Mouse (Mus musculus) cerebral cortex, adult 2 months (tissue): ENCODE measurements around the gene 1700019D03Rik.

Source experiments
- WGBS: fragments of 180-500 bp; shearing (Covaris S2); methylation state at CpG from one replicate; pipeline ENCODE4 v1.1.7; 2018; 5-methylcytosine and 5-hydroxymethylcytosine counted together

Gene 1700019D03Rik

GRCm38 (mm10) chr1:52953548-52953947 is 66.4 kb downstream of the 1700019D03Rik start:
- WGBS: 32% methylated on average over 4 of the region's 4 CpGs

GRCm38 (mm10) chr1:52952551-52953397 is 67.2 kb downstream of the 1700019D03Rik start:
- 1% methylated on average over 47 of the region's 47 CpGs for WGBS

GRCm38 (mm10) chr1:52952143-52952542 is 67.8 kb downstream of the 1700019D03Rik start:
- WGBS: 0% methylated on average over 5 of the region's 5 CpGs

- 33% methylated on average over 5 of the region's 5 CpGs for WGBS
These were observed 68.7 kb downstream of the 1700019D03Rik start for GRCm38 (mm10) chr1:52951146-52951868.

GRCm38 (mm10) chr1:52947895-52948294 is 72.1 kb downstream of the 1700019D03Rik start:
- 93% methylated on average over 5 of the region's 5 CpGs for WGBS

GRCm38 (mm10) chr1:52939021-52939420 is 81.0 kb downstream of the 1700019D03Rik start:
- 94% methylated on average over 1 of the region's 1 CpGs for WGBS

GRCm38 (mm10) chr1:52934494-52934893 is 85.5 kb downstream of the 1700019D03Rik start:
- WGBS: 75% methylated on average over 5 of the region's 5 CpGs

- WGBS: 70% methylated on average over 1 of the region's 1 CpGs
These were observed 95.5 kb downstream of the 1700019D03Rik start for GRCm38 (mm10) chr1:52924482-52924881.

- WGBS: 74% methylated on average over 2 of the region's 2 CpGs
These were observed 103.3 kb downstream of the 1700019D03Rik start for GRCm38 (mm10) chr1:52916655-52917054.

GRCm38 (mm10) chr1:52909783-52910182 is 110.2 kb downstream of the 1700019D03Rik start:
- 83% methylated on average over 3 of the region's 3 CpGs for WGBS

- 68% methylated on average over 2 of the region's 2 CpGs for WGBS
These were observed 135.8 kb downstream of the 1700019D03Rik start for GRCm38 (mm10) chr1:52884208-52884607.
